Mouse (Mus musculus): ENCODE measurements around the gene Vstm2l.

GRCm38 (mm10) chr2:157921551-157921950, 7.1 kb downstream of the Vstm2l start:
- TF ChIP-seq CTCF (IDR thresholded peaks at IDR 0.05; ENCODE audit: low read depth, low read length) (no peak), TAL1 (conservative IDR thresholded peaks at IDR 0.05; ENCODE audit: low read depth, low read length) (no peak), GATA1 (IDR thresholded peaks at IDR 0.05; ENCODE audit: borderline replicate concordance, low read length) (no peak), POLR2AphosphoS5 (IDR thresholded peaks at IDR 0.05; ENCODE audit: insufficient replicate concordance, low read depth, low read length) (no peak), GATA2 (IDR thresholded peaks at IDR 0.05; ENCODE audit: borderline replicate concordance, low read depth, low read length) (no peak)
